Mouse (Mus musculus) common myeloid progenitor, adult 5-6 weeks (primary cell): ENCODE measurements at regions not wholly inside any gene's neighbourhood (a gene's known extent, or its start where the extent isn't known, plus 50 kb on each side); places are given as distances from the start of the nearest gene placed in this dataset.

Experiments
- ATAC-seq: replicated peaks from 2 replicates; pipeline ENCODE4 v1.8.0; 2016; ENCODE audit warnings: low read depth, mild to moderate bottlenecking, moderate TSS enrichment, inconsistent platforms; ENCODE audit not compliant: poor library complexity, severe bottlenecking

GRCm38 (mm10) chr7:83126196-83126595 lies 259.1 kb downstream of the Mex3b start:
- no peak for ATAC-seq

DNA sequence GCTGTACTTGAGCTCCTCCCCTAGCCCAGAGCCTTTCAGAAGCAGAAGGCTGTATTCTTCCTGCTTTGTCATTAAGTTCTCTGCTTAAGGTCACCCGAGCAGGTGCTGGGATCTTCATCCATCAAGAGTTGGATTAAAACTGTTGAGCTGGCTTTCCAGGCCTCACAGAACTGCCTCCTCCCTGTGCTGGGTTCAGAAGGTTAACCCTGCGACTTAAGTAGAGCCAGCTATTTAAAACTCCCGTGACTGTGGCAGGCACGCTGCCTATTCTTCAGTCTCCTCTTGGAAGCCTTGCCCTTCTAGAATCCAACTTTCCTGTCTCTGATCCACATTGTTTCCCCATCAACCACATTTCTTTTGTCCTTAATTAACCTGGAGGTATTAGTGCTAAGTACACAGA lies 273.1 kb downstream of the Mex3b start:
- no peak for ATAC-seq

DNA sequence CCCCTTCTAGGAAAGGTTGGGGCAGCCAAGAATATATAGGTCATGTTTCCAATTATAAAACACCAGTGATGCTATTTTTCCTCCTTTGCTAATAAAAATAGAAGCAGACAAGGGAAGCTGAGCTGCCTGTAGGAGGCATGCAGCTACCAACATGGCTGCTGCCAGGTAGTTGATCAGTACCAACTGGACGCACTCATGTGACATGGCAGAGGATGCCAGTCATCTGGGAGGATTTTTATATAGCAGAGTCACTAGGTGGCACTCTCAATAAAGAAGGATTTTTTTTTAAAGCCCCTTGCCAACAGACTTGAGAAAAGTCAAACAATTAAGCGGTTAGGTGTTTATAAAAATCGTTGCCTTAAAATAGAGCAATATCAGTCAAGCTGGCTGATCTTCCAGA lies 273.5 kb downstream of the Mex3b start:
- no peak for ATAC-seq

- peak; percentile 77 for ATAC-seq
Observed at GRCm38 (mm10) chr7:83144018-83144417, 276.9 kb downstream of the Mex3b start.

DNA sequence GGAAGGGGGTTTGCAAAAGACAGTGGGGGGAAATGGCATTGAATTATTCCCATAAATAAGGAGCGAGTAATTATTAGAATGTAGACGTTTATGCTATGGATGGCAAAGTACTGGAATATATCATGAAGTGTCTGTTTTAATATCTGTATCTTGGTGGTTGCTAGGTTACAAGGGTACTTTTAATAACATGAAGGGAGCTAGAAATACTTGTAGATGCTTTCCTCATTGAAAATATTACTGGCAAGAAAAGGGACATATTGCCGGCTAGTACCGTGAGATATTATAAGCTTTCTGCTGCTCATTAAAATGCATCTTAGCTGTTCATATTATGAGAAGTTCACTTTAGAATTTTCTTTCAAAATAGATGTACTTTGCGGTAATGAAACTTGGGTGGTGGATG lies 278.4 kb downstream of the Mex3b start:
- no peak for ATAC-seq

- ATAC-seq = no peak
Observed at GRCm38 (mm10) chr7:83161226-83161625, 294.1 kb downstream of the Mex3b start.

- no peak for ATAC-seq
Observed at GRCm38 (mm10) chr7:83162868-83163267, 295.7 kb downstream of the Mex3b start.

GRCm38 (mm10) chr7:83179403-83179802 lies 312.3 kb downstream of the Mex3b start:
- no peak for ATAC-seq

DNA sequence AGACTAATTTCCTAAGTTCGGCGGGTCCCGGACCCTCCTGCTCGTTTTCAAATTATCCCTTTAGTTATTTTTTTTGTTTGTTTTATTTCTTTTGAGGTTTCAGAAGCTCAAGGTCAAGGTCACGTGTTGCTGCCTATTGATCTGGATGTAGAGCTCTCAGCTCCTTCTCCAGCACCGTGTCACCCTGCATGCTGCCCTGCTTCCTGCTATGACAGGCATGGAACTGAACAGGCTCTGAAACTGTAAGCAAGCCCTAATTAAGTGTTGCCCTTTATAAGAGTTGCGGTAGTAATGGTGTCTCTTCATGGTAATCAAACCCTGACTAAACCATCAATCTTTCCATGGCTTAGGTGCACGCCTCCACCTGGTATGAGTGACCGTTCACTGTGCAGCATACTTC lies 319.2 kb downstream of the Mex3b start:
- ATAC-seq = no peak

DNA sequence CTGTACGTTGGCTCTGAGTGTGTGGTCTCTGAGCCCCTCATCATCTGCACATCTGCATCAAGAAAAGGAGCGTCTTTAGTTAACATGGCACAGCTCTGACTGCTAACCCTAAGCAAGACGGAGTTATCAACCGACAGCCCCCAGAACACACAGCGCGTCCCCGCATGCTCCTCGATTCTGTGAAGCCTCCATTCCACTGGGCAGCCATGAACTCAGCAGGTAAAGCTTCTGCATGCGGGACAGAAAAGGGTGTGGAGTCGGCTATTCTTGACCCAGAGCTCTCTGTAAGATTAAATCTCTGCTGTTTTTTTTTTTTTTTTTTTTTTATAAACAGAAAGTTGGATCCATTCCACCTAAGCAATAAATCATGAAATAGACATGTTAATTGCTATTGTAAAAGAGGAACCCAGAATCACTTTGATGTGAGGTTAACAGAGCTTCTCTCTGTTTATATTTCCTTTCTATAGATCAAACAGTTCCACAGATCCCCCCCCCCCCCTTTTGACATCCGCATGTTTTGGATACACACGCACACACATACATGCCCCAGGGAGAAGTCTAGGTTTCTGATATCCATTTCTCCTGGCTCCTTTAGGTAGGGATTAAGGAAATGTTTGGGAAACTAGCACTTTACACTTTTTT lies 328.9 kb downstream of the Mex3b start:
- no peak for ATAC-seq

DNA sequence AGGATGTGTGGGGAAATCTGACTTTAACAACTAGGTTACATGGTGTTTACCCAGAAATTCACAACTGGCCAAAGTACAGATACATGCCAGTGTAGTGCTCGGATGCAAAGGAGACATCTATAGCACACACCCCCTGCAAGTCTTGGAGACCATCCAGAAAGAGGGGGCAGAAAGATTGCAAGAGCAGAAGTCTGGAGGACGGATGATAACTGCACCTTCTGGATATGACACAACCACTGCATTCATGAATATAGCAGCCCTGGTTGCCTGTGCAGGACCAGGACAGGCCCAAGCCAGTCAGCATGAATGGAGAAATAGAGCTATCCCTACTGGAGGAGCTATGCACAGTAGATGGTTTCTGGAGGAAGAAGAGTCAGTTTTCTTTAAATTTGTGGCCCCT lies 330.4 kb downstream of the Mex3b start:
- no peak for ATAC-seq

GRCm38 (mm10) chr7:83201126-83201686 lies 334.1 kb downstream of the Mex3b start:
- ATAC-seq = no peak

DNA sequence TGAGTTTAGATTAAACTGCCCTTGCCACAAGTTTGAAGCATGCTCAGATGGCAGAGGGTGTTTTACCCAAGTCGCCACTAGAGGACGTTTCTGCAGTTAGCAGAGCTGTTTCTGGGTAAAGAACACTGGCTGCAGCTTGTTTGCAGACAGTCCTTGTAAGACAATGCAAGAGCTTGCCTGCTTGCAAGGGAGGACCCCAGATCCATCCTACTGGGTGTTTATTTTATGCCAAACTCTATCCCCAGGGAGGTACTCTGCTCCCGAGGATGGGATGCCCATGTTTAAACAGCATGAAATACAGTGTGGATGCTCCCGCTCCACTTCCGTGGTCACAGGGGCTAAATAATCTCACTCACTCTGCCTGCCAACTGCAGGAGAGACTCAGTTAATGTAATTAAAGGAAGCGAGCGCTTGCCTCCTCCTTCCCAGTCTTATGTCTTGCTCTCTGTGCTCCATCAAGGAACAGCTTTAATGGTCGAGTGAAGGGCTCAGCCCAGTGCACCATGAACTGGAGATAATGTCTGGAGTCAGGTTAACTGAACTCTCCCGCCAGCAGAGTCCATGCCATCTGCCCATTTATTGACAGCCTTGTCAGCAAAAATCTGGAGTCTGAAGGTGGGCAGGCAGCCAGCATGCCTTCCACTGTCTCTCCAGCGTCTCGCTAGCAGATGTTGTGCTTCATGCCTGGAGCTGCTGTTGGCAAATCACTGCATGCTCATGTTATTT lies 334.8 kb downstream of the Mex3b start:
- no peak for ATAC-seq

GRCm38 (mm10) chr7:83203311-83204012 lies 336.3 kb downstream of the Mex3b start:
- no peak for ATAC-seq

DNA sequence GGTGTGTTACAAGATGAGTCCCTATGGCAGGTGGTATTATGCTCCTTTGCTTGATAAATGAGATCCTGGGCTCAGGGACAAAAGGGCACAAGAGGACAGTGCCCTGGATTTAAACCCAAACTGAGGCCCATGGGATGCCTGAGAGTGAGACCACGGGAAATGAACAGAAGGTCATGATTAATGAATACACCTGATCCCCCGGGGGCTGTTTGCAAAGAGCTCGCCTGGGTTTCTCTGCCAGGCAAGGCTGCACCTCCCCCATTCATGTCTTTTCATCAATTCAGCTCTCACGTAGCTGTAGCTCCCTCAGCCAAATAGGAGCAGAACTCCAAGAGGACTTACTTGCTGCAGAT lies 336.9 kb downstream of the Mex3b start:
- no peak for ATAC-seq

DNA sequence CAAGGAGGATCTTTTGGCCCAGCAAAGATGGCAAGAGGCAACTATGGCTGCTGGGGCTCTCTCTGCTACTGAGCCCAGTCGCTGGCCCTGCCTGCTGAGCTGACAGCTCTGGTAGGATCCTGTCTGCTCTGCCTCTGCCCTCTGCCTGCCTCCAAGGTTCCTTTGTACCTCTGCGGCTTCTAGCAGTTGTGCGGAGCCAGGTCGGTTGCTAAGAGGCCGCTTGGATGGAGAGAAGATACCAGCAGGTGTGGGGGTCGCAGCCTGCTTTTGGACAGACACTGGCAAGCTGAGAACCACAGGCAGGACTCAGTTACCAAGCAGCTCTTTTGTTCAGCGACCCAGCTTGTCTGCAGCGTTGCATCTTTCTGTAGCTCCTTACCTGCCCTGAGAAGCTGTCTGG lies 337.6 kb downstream of the Mex3b start:
- ATAC-seq = no peak

DNA sequence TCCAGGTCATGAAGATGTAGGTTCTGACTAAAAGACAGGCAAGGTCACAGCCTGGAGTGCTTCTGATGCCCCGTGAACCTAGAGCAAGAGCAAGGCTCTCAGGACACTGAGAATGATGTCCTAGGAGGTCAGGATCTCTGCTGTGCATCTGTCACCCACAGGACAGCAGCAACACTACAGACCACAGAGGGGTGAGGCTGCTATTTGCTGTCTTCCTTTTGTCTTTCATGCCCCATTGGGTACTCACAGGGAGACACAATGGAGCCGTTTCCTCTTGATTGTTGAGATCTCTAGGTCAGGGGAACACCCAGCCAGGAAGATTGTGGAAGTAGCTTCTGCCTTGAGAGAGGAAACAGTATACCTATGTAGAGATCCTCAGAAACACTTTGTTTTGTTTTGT lies 339.9 kb downstream of the Mex3b start:
- no peak for ATAC-seq

GRCm38 (mm10) chr7:83211611-83212010 lies 344.5 kb downstream of the Mex3b start:
- no peak for ATAC-seq

DNA sequence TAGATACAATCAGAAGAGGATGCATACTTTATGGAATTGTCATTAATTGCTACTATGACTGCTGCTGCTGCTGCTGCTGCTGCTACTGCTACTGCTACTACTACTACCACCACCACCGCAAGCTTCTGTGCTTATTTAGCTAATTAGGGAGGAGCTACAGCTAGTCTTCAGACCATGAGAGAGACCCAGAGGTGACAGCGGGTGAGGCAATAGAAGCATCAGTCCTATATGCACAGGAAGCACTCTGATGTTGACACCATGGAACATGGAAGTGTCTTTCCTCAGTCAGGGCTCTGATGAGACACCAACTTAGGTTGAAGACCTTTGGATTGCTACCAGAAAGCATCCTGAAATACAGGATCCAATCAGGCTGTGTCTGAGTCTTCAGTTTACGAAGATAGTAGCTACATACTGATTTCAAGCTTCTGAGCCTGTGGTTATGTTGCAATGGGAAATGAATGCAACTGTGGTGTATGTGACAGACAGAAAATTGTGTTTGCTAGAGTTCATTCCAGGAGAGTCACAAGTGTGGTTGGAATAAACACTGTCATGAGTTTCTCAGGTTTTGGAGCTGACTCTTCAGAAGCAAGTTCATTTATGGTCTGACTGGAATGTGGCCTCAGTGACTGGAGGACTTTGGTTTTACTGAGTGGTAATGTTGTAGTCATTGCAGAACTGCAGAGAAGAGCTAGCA lies 355.0 kb downstream of the Mex3b start:
- ATAC-seq = no peak

- ATAC-seq = no peak
Observed at GRCm38 (mm10) chr7:83227262-83228108, 357.2 kb upstream of the Tmc3 start.
